Mouse (Mus musculus): ENCODE data around the gene Ctf2. TPM values are rescaled to one million over a fixed set of nuclear protein-coding genes. Genes with fewer than 3 reads are reported as not detected.

Ctf2 gene
- polyA plus RNA-seq, 1 experiment, result not detected

DNA sequence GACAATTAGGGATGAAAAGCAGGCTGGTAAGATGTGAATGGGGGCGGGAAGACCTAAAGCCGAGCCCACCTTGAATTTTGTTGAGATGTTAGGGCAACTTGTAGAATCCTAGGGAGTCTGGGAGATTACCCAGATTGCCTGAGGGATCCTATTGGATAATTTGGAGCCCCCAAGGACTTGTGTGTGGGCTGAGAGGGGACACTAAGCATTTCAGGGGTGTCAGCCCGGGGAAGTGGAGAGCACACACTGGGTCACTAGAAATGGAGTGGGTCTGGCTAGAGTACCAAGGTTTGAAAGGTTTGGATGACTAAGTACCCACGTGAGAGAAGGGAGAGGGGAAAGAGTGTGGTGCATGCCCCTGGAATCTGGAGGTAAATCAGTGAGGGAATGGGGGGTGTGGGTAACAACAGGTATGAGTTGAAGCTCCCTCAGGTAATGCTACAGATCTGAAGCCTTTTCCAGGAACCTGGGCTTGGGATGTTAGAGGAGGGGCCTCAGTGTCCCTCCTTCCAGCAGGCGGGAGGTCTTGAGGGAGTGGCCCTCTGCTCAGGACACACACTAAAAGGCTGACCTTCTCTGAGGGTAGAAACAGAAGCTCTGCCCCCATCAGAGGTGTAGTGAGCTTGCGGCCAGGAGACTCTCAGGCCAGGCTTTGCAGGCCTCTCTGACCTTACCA, 15.7 kb upstream of the Ctf2 start:
- peaks cover 10% of the 10 kb centered on the region; the same call in 1 of the 2 replicates for H3K4me1 ChIP-seq (ENCODE audit: control insufficient read depth, insufficient read depth, low read length)
- no peak for TF ChIP-seq CTCF (IDR thresholded peaks at IDR 0.05; ENCODE audit: insufficient read depth, low read length)
- TF ChIP-seq POLR2A (IDR thresholded peaks at IDR 0.05; ENCODE audit: borderline replicate concordance, extremely low read depth, low read depth, low read length), result no peak
- no peak overlapping the region for H3K4me3 ChIP-seq (replicated peaks; ENCODE audit: extremely low read depth, low read depth, low read length)
- 61% methylated on average over 6 of the region's 6 CpGs for WGBS
- DNase-seq, result no peak

DNA sequence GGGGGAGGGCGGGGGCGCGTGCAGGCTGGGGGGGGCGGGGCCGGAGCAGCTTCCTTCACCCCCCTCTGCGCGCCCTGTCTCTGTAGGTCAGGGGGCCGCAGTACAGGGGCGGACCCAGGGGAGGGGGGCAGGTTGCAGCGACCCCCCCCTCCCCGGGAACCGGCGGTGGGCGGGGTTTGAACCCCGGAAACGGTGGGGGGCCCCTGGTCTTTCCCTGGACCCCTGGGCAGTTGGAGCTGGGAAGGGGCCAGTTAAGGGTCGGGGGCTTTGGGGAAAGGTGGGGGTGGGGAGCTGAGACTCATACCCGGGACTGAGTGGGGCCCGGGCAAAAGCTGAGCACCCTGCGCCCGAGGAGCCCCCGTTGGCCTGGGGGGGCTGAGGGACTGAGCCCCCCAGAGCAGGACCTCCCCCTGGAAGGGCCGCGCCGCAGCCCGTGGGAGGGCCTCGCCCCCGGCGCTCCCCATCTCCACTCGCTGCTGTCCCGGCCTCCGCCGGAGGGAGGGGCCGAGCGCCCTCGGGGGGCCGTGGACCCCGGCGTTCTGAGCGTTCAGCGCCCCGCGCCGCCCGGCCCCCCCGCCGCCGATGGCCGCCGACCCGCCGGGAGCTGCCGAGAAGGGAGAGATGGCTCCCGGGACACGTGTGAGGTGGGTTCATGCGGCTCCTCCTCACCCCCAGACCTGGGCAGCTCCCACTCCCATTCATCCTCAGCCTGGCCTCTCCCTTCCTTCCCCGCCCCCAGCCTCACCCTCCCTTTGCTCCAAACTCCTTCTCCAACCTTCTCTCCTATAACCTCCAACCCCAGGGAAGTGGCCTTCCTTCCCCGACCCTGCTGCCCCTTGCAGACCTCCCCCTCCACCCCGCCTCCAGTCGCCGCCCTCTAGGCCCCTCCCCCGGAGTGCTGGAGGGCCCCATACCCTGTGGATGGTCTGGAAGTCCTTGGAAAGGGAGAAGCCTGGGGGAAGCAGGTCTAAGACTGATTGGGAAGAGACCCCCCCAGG, 14.8 kb upstream of the Ctf2 start:
- no peak for DNase-seq
- TF ChIP-seq CTCF (IDR thresholded peaks at IDR 0.05; ENCODE audit: insufficient read depth, low read length), result no peak
- no peak for TF ChIP-seq POLR2A (IDR thresholded peaks at IDR 0.05; ENCODE audit: borderline replicate concordance, extremely low read depth, low read depth, low read length)
- H3K4me1 ChIP-seq (ENCODE audit: control insufficient read depth, insufficient read depth, low read length), result peaks cover 10% of the 10 kb centered on the region; the same call in 1 of the 2 replicates
- 3% methylated on average over 38 of the region's 62 CpGs for WGBS
- H3K4me3 ChIP-seq (replicated peaks; ENCODE audit: extremely low read depth, low read depth, low read length), result peak overlapping the region; percentile 26

DNA sequence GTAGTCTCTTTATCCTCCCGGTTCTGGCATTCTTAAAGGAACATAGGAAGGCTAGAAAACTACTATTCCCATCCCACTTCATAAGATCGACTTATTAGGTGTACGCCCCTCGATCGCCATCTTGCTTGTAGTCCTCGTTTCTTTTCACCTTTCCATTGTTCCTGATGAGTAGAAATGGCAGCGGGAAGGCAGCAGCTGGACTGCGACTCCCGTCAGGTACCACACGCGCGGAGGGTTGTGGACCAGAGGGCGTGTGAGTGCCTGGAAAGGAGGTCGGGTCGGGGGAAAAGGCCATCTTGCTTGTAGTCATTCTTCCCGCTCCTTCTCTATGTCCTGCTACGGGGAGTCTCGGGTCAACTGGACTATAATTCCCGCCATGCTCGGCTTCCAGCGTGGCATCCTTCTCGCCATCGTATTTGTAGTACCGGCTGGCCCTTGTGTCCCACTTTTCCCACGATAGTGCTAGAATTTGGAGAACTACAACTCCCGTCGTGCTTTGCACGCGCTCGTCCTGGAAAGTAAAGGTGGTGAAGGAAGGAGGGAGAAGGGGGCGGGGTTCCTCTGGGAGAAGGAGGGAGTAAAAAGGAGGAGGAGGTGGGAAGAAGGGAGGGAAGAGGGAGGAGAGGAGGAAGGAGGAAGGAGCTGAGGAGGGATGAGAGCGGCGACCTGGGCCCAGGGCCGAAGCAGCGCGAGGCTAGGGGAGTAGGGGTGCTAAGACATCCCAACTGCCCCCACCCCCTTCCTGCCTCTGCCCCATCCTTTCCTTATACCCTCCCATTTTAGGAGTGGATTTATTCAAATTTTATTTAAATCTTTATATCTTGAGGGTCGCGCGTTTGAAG, 13.9 kb upstream of the Ctf2 start:
- under 1% methylated on average over 39 of the region's 39 CpGs for WGBS
- H3K4me3 ChIP-seq (replicated peaks; ENCODE audit: extremely low read depth, low read depth, low read length), result peak overlapping the region; percentile 68
- TF ChIP-seq CTCF (IDR thresholded peaks at IDR 0.05; ENCODE audit: insufficient read depth, low read length) (no peak), POLR2A (IDR thresholded peaks at IDR 0.05; ENCODE audit: borderline replicate concordance, extremely low read depth, low read depth, low read length) (peak; percentile 81; the same call in 1 of the 2 replicates)
- peak; percentile 92 for DNase-seq
- peaks cover 10% of the 10 kb centered on the region; the same call in 1 of the 2 replicates for H3K4me1 ChIP-seq (ENCODE audit: control insufficient read depth, insufficient read depth, low read length)

DNA sequence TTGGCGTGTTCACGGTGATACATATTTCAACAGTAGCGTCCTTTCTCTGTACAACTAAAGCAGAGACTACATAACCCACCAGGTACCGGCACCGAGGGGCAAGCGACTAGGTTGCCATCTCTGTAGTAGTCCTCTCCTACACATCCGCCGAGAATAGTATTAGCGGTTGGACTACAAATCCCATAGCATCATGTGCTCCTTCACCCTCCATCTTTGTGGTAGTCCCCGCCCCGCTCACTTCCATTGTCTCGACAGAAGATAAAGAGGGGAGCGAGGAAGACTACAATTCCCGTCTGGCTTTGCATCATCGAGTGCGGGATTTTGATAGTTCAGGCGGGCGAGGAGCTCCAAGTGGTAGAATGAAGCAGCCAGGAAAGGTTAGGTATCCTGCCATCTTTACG, 13.3 kb upstream of the Ctf2 start:
- Histone ChIP-seq H3K4me1 (ENCODE audit: control insufficient read depth, insufficient read depth, low read length) (peaks cover 10% of the 10 kb centered on the region; the same call in 1 of the 2 replicates), H3K4me3 (replicated peaks; ENCODE audit: extremely low read depth, low read depth, low read length) (peak overlapping the region; percentile 68)
- 0% methylated on average over 19 of the region's 19 CpGs for WGBS
- TF ChIP-seq CTCF (IDR thresholded peaks at IDR 0.05; ENCODE audit: insufficient read depth, low read length) (no peak), POLR2A (IDR thresholded peaks at IDR 0.05; ENCODE audit: borderline replicate concordance, extremely low read depth, low read depth, low read length) (peak; percentile 39; the same call in 1 of the 2 replicates)
- peak; percentile 88 for DNase-seq

DNA sequence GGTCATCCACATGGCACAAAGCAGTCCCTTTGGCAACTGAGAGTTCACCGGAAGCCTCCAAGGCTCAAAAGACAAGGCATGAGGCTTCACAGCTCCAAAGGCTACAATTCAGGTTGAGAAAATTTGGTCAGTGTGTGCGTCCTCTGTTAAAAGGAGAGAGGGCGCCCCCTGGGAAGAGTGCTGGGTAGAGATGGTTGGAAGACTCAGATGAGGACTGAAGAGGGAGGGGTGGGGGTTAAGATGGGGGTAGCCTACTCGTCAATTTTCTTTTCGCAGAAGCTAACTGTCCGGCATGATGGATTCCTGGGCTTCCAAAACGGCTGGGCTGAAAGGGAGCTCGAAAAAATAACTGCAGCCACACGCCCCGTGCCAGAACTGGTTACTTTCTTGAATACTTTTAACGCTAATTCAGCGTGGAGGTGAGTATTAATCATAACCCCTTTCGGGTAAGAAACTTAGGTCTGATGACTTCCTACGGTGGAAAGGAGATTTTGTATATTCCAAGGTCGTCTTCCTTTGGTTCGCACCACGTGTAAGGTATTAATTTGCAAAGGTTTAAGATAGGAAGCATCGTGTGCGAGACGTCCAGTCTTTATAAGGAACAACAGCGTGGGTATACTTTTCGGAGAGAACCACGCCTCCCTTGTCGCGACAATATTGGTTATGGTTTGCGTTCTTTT, 12.5 kb upstream of the Ctf2 start, which contains the start of gene Fbxl19:
TSS of gene Fbxl19 (plus strand) at position 178 of the 680 bp plus-strand sequence.
- DNase-seq, result peak; percentile 58
- peak within 1 kb of the TSS; percentile 68 for H3K4me3 ChIP-seq (replicated peaks; ENCODE audit: extremely low read depth, low read depth, low read length)
- under 1% methylated on average over 26 of the region's 26 CpGs for whole genome bisulfite sequencing
- peaks cover 10% of the 10 kb centered on the region; the same call in 1 of the 2 replicates for H3K4me1 ChIP-seq (ENCODE audit: control insufficient read depth, insufficient read depth, low read length)
- TF ChIP-seq CTCF (IDR thresholded peaks at IDR 0.05; ENCODE audit: insufficient read depth, low read length), result 0 out of 2 replicates have a peak, but pooled peaks have one; percentile 10
- no peak for TF ChIP-seq POLR2A (IDR thresholded peaks at IDR 0.05; ENCODE audit: borderline replicate concordance, extremely low read depth, low read depth, low read length)

DNA sequence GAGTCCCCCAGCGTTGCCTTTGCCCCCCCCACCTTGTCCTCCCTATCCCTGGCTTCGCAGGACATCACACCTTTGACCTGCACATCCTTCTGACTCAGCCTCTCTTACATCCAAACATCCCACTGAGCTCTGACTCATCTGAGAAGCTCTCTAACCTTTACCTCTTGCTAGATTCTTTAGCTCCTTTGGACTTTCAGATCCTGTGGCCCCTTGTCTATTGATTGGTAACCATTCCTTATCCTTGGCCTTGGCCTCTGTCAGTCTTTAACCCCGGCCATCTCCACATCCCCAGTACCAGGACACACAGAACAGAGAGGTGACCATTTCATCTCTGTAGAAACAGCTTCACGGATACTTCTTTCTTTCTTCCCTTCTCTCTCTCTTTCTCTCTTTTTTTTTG, 1.8 kb downstream of the Ctf2 start:
- DNase-seq, result no peak
- WGBS, result 64% methylated on average over 4 of the region's 4 CpGs

DNA sequence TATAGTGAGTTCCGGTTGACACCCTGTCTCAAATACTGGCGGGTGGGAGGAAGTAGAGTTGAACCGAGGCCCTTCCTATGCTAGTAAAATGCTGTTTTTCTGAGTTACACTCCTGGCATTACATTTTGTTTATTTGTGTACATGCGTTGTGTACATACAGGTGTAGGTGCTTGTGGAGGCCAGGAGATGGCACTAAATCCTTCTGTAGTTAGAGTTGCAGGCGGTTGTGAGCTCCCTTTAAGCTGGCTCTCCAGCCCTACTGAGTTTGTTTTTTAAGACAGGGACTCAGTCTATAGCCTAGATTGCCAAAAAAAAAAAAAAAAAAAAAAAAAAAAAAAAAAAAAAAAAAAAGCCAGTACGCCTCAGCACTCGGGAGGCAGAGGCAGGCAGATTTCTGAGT, 4.1 kb downstream of the Ctf2 start:
- Histone ChIP-seq H3K4me3 (replicated peaks; ENCODE audit: extremely low read depth, low read depth, low read length) (no peak overlapping the region), H3K4me1 (ENCODE audit: control insufficient read depth, insufficient read depth, low read length) (no peaks in the 10 kb centered on the region)
- no peak for DNase-seq
- TF ChIP-seq CTCF (IDR thresholded peaks at IDR 0.05; ENCODE audit: insufficient read depth, low read length) (no peak), POLR2A (IDR thresholded peaks at IDR 0.05; ENCODE audit: borderline replicate concordance, extremely low read depth, low read depth, low read length) (no peak)
- WGBS, result 74% methylated on average over 7 of the region's 7 CpGs

More for the DNA sequence above, 1.8 kb downstream of the Ctf2 start:
- Histone ChIP-seq H3K4me3 (replicated peaks; ENCODE audit: extremely low read depth, low read depth, low read length) (no peak overlapping the region), H3K4me1 (ENCODE audit: control insufficient read depth, insufficient read depth, low read length) (no peaks in the 10 kb centered on the region)
- TF ChIP-seq CTCF (IDR thresholded peaks at IDR 0.05; ENCODE audit: insufficient read depth, low read length) (no peak), POLR2A (IDR thresholded peaks at IDR 0.05; ENCODE audit: borderline replicate concordance, extremely low read depth, low read depth, low read length) (no peak)

DNA sequence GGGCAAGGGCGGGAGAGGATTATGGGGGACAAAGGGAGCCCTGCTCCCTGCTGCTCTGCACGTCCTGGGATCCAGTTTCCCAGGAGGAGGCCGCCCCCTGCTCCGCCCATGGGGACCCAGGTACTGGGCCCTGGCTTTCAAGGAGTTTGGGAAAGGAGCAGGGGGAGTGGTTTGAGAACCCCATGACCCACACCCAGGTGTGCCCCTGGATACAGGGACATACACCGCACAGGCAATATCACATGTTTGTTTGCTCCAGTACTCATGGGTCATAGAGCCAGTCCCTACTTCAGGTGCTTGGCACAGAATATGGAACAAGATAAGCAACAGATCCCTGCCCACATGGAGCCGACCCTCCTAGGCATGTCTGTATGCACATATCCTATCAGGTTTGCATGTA, 6.0 kb downstream of the Ctf2 start:
- 60% methylated on average over 6 of the region's 6 CpGs for WGBS
- Histone ChIP-seq H3K4me3 (replicated peaks; ENCODE audit: extremely low read depth, low read depth, low read length) (no peak overlapping the region), H3K4me1 (ENCODE audit: control insufficient read depth, insufficient read depth, low read length) (no peaks in the 10 kb centered on the region)
- no peak for DNase-seq
- TF ChIP-seq POLR2A (IDR thresholded peaks at IDR 0.05; ENCODE audit: borderline replicate concordance, extremely low read depth, low read depth, low read length) (no peak), CTCF (IDR thresholded peaks at IDR 0.05; ENCODE audit: insufficient read depth, low read length) (no peak)
